Mouse (Mus musculus) myocyte (in vitro differentiated cells): Measurements from ENCODE around the gene Tbxas1.

Source experiments
- E2F4 ChIP-seq: IDR thresholded peaks from one replicate; pipeline ENCODE4 v1.6.1; 2011; ENCODE audit warnings: mild to moderate bottlenecking, control low read depth, moderate library complexity; ENCODE audit not compliant: insufficient read depth
- MAX ChIP-seq: IDR thresholded peaks from one replicate; pipeline ENCODE4 v1.6.1; 2011; ENCODE audit warnings: low read depth, mild to moderate bottlenecking, control low read depth
- MYOD1 ChIP-seq, 3 experiments: IDR thresholded peaks; one replicate each; pipeline ENCODE4 v1.6.1; 2011; ENCODE audit warnings: control low read depth in 2 of 3, low read depth in 2 of 3, mild to moderate bottlenecking in 2 of 3, moderate library complexity in 1 of 3; ENCODE audit not compliant: insufficient read length in 2 of 3, control insufficient read depth in 1 of 3
- POLR2A ChIP-seq: IDR thresholded peaks from one replicate; pipeline ENCODE4 v1.6.1; 2011; ENCODE audit warnings: low read depth, mild to moderate bottlenecking, control low read depth, moderate library complexity; ENCODE audit not compliant: insufficient read length
- POLR2AphosphoS2 ChIP-seq: IDR thresholded peaks from one replicate; pipeline ENCODE4 v1.6.1; 2011; ENCODE audit warnings: low read depth, control low read depth; ENCODE audit not compliant: insufficient read length
- REST ChIP-seq: IDR thresholded peaks from one replicate; pipeline ENCODE4 v1.6.1; 2011; ENCODE audit warnings: mild to moderate bottlenecking, control low read depth, moderate library complexity; ENCODE audit not compliant: insufficient read depth, insufficient read length
- USF1 ChIP-seq: IDR thresholded peaks from one replicate; pipeline ENCODE4 v1.6.1; 2011; ENCODE audit warnings: low read depth, mild to moderate bottlenecking, control low read depth, moderate library complexity

- TF ChIP-seq POLR2A (no peak), E2F4 (no peak), MYOD1 (IDR thresholded peaks at IDR 0.05; ENCODE audit: control insufficient read depth in 1 of 3, insufficient read length in 2 of 3, low read depth in 2 of 3) (no peak), POLR2AphosphoS2 (no peak), MAX (no peak), REST (no peak), USF1 (no peak)
Observed at GRCm38 (mm10) chr6:38947282-38947681, 72.1 kb downstream of the Tbxas1 start.
